ENCODE assay signal across 7 mouse cellular contexts in genomic region chr2:132285722-132286121, GRCm38 (mm10). TPM values are rescaled to one million over a fixed set of nuclear protein-coding genes. Genes with fewer than 3 reads are reported as not detected.
DNase-seq lines count a peak whose midpoint lies in the region; ATAC-seq and TF ChIP-seq lines count a peak whose summit lies in the region.
"Not testable (repeated sequence)": the region's sequence is repeated elsewhere in the genome, so short reads cannot be mapped to it uniquely, and the experiment has no call there.

No protein-coding gene starts in this region.

- TF ChIP-seq CTCF in heart, postnatal 0 days (IDR thresholded peaks at IDR 0.05; ENCODE audit: low read depth); kidney, postnatal 0 days (IDR thresholded peaks at IDR 0.05; ENCODE audit: low read depth): not testable (repeated sequence)

- not testable (repeated sequence) for H3K9ac ChIP-seq in ES-E14 (ENCODE audit: insufficient read depth, low read depth, low read length, poor library complexity, severe bottlenecking); heart, postnatal 0 days (replicated peaks; ENCODE audit: low read depth, low read length); kidney, postnatal 0 days (ENCODE audit: low read depth, low read length); lung, embryonic 15.5 days; midbrain, embryonic 11.5 days (ENCODE audit: low read length); stomach, embryonic 16.5 days (ENCODE audit: low read length)

- not testable (repeated sequence) for H3K4me2 ChIP-seq in heart, postnatal 0 days (ENCODE audit: low read depth, low read length); kidney, postnatal 0 days (ENCODE audit: low read length); lung, embryonic 15.5 days; midbrain, embryonic 11.5 days; stomach, embryonic 16.5 days (ENCODE audit: low read depth, low read length)

- not testable (repeated sequence) for ATAC-seq in heart, postnatal 0 days (ENCODE audit: insufficient read depth, low read depth); kidney, postnatal 0 days (replicated peaks; ENCODE audit: low FRiP score, low read depth); lung, embryonic 15.5 days (ENCODE audit: borderline replicate concordance, extremely low read depth, low FRiP score, low TSS enrichment); midbrain, embryonic 11.5 days (ENCODE audit: low FRiP score); stomach, embryonic 16.5 days (ENCODE audit: insufficient read depth, low FRiP score)

- peak overlapping the region; percentile 68 for H3K27ac ChIP-seq in ES-E14 (ENCODE audit: insufficient read depth, low read depth, low read length, poor library complexity, severe bottlenecking)
- H3K27ac ChIP-seq in heart, embryonic 10.5 days = peak overlapping the region; percentile 81; the same call in 1 of the 2 replicates
- H3K27ac ChIP-seq in heart, postnatal 0 days (ENCODE audit: low read depth) = peak overlapping the region; percentile 88
- H3K27ac ChIP-seq in kidney, postnatal 0 days = peak overlapping the region; percentile 72; the same call in 1 of the 2 replicates
- H3K27ac ChIP-seq in lung, embryonic 15.5 days = peak overlapping the region; percentile 80
- not testable (repeated sequence) for H3K27ac ChIP-seq in midbrain, embryonic 11.5 days (ENCODE audit: low read depth, low read length)
- H3K27ac ChIP-seq in stomach, embryonic 16.5 days (ENCODE audit: low read length) = 0 out of 2 replicates have a peak overlapping the region, but pooled peaks have one; percentile 58

- 94% methylated on average over 5 of the region's 5 CpGs for WGBS in heart, embryonic 10.5 days
- 90% methylated on average over 5 of the region's 5 CpGs for WGBS in heart, postnatal 0 days
- 88% methylated on average over 5 of the region's 5 CpGs for WGBS in kidney, postnatal 0 days
- 89% methylated on average over 5 of the region's 5 CpGs for WGBS in lung, embryonic 15.5 days
- 93% methylated on average over 5 of the region's 5 CpGs for WGBS in midbrain, embryonic 11.5 days
- WGBS in stomach, embryonic 16.5 days = 89% methylated on average over 5 of the region's 5 CpGs

- not testable (repeated sequence) for DNase-seq in ES-E14 (ENCODE audit: low read depth, low spot score); heart, embryonic 10.5 days (ENCODE audit: low spot score); heart, postnatal 0 days (ENCODE audit: low spot score); kidney, postnatal 0 days (ENCODE audit: low spot score)
- peak; percentile 76 for DNase-seq in midbrain, embryonic 11.5 days (ENCODE audit: low spot score, missing footprints)

- not testable (repeated sequence) for TF ChIP-seq EP300 in heart, postnatal 0 days (IDR thresholded peaks at IDR 0.05; ENCODE audit: low read depth)

- in situ Hi-C loops in ES-E14 (cut with MboI; ENCODE audit: low sequenced_read_pairs in 2 of 2, unreplicated experiment in 2 of 2) = not testable (repeated sequence)

- H3K4me3 ChIP-seq in ES-E14 (ENCODE audit: insufficient read depth in 1 of 2, low read depth in 1 of 2, low read length in 2 of 2, poor library complexity in 1 of 2, severe bottlenecking in 1 of 2); heart, embryonic 10.5 days; heart, postnatal 0 days (ENCODE audit: low read depth, low read length); kidney, postnatal 0 days (replicated peaks; ENCODE audit: low read depth, low read length); lung, embryonic 15.5 days; midbrain, embryonic 11.5 days (ENCODE audit: low read depth, low read length); stomach, embryonic 16.5 days (replicated peaks; ENCODE audit: low read length): not testable (repeated sequence)

- H3K9me3 ChIP-seq in ES-E14 (ENCODE audit: control insufficient read depth, insufficient read depth, low read depth, low read length); heart, embryonic 10.5 days; heart, postnatal 0 days (replicated peaks; ENCODE audit: control insufficient read depth, low read length); kidney, postnatal 0 days (replicated peaks; ENCODE audit: low read length); lung, embryonic 15.5 days; midbrain, embryonic 11.5 days (ENCODE audit: control insufficient read depth, low read length); stomach, embryonic 16.5 days (replicated peaks; ENCODE audit: control insufficient read depth, low read length): not testable (repeated sequence)

- not testable (repeated sequence) for H3K27me3 ChIP-seq in heart, embryonic 10.5 days (ENCODE audit: insufficient read depth, poor library complexity, severe bottlenecking); heart, postnatal 0 days (ENCODE audit: control insufficient read depth, insufficient read depth, low read length); kidney, postnatal 0 days (ENCODE audit: insufficient read depth, low read length); lung, embryonic 15.5 days; midbrain, embryonic 11.5 days (ENCODE audit: control insufficient read depth, insufficient read depth, low read length); stomach, embryonic 16.5 days (ENCODE audit: control insufficient read depth, insufficient read depth, low read length)

- peaks cover 9 to 15% of the 10 kb centered on the region in 2 experiments for H3K4me1 ChIP-seq in ES-E14 (ENCODE audit: control insufficient read depth in 2 of 2, insufficient read depth in 2 of 2, low read length in 2 of 2, poor library complexity in 1 of 2)
- peaks cover 46% of the 10 kb centered on the region for H3K4me1 ChIP-seq in heart, embryonic 10.5 days
- peaks cover 70% of the 10 kb centered on the region for H3K4me1 ChIP-seq in heart, postnatal 0 days (ENCODE audit: control insufficient read depth, insufficient read depth)
- peaks cover 24% of the 10 kb centered on the region for H3K4me1 ChIP-seq in kidney, postnatal 0 days (replicated peaks; ENCODE audit: insufficient read depth, low read length)
- peaks cover 45% of the 10 kb centered on the region for H3K4me1 ChIP-seq in lung, embryonic 15.5 days
- H3K4me1 ChIP-seq in midbrain, embryonic 11.5 days (ENCODE audit: control insufficient read depth, insufficient read depth, low read length) = peaks cover 22% of the 10 kb centered on the region
- H3K4me1 ChIP-seq in stomach, embryonic 16.5 days (ENCODE audit: control insufficient read depth, insufficient read depth, low read length) = peaks cover 36% of the 10 kb centered on the region

- H3K36me3 ChIP-seq in ES-E14 (ENCODE audit: control insufficient read depth, insufficient read depth, low read length, poor library complexity, severe bottlenecking); heart, embryonic 10.5 days; heart, postnatal 0 days (replicated peaks; ENCODE audit: control insufficient read depth, insufficient read depth, low read length); kidney, postnatal 0 days (ENCODE audit: insufficient read depth, low read length); lung, embryonic 15.5 days; midbrain, embryonic 11.5 days (ENCODE audit: control insufficient read depth, insufficient read depth, low read length); stomach, embryonic 16.5 days (ENCODE audit: control insufficient read depth, insufficient read depth, low read length): not testable (repeated sequence)

RNA-seq across cellular contexts. Expression of gene Cds2, which starts 22.8 kb away (rescaled TPM):
- 73.9 and 160 TPM in 2 replicates for total RNA-seq in ES-E14 (2012; rRNA removed)
- 20.0 and 20.4 TPM in 2 replicates for polyA plus RNA-seq in heart, embryonic 10.5 days (2016; fragmentation: Nextera tagmentation; extraction: Ambion mirVana)
- total RNA-seq in heart, postnatal 0 days (2014; rRNA removed; ENCODE audit: low replicate concordance) = 61.5 and 74.0 TPM in 2 replicates
- 22.6 and 26.7 TPM in 2 replicates for polyA plus RNA-seq in heart, postnatal 0 days (2015; fragmentation: Nextera tagmentation; extraction: Ambion mirVana)
- polyA plus RNA-seq in kidney, postnatal 0 days (2015; fragmentation: Nextera tagmentation; extraction: Ambion mirVana) = 19.5 and 24.0 TPM in 2 replicates
- 24.4 and 24.6 TPM in 2 replicates for polyA plus RNA-seq in lung, embryonic 15.5 days (2015; fragmentation: Nextera tagmentation; extraction: Ambion mirVana)
- 25.6 and 30.7 TPM in 2 replicates for polyA plus RNA-seq in midbrain, embryonic 11.5 days (2014; fragmentation: Nextera tagmentation; extraction: Ambion mirVana)
- polyA plus RNA-seq in stomach, embryonic 16.5 days (2015; fragmentation: Nextera tagmentation; extraction: Ambion mirVana) = 19.7 and 20.3 TPM in 2 replicates

RNA-seq across cellular contexts. Expression of gene Pcna, which starts 32.6 kb away (rescaled TPM):
- total RNA-seq in ES-E14 (2012; rRNA removed) = 296 and 370 TPM in 2 replicates
- 217 and 273 TPM in 2 replicates for polyA plus RNA-seq in heart, embryonic 10.5 days (2016; fragmentation: Nextera tagmentation; extraction: Ambion mirVana)
- total RNA-seq in heart, postnatal 0 days (2014; rRNA removed; ENCODE audit: low replicate concordance) = 142 and 167 TPM in 2 replicates
- 74.8 and 82.4 TPM in 2 replicates for polyA plus RNA-seq in heart, postnatal 0 days (2015; fragmentation: Nextera tagmentation; extraction: Ambion mirVana)
- polyA plus RNA-seq in kidney, postnatal 0 days (2015; fragmentation: Nextera tagmentation; extraction: Ambion mirVana) = 166 and 187 TPM in 2 replicates
- 284 and 298 TPM in 2 replicates for polyA plus RNA-seq in lung, embryonic 15.5 days (2015; fragmentation: Nextera tagmentation; extraction: Ambion mirVana)
- 405 and 408 TPM in 2 replicates for polyA plus RNA-seq in midbrain, embryonic 11.5 days (2014; fragmentation: Nextera tagmentation; extraction: Ambion mirVana)
- 197 and 208 TPM in 2 replicates for polyA plus RNA-seq in stomach, embryonic 16.5 days (2015; fragmentation: Nextera tagmentation; extraction: Ambion mirVana)

RNA-seq across cellular contexts. Expression of gene Tmem230, which starts 38.1 kb away (rescaled TPM):
- total RNA-seq in ES-E14 (2012; rRNA removed) = 31.8 and 36.0 TPM in 2 replicates
- polyA plus RNA-seq in heart, embryonic 10.5 days (2016; fragmentation: Nextera tagmentation; extraction: Ambion mirVana) = 39.4 TPM in 2 replicates
- total RNA-seq in heart, postnatal 0 days (2014; rRNA removed; ENCODE audit: low replicate concordance) = 32.5 and 46.1 TPM in 2 replicates
- 37.1 and 41.8 TPM in 2 replicates for polyA plus RNA-seq in heart, postnatal 0 days (2015; fragmentation: Nextera tagmentation; extraction: Ambion mirVana)
- polyA plus RNA-seq in kidney, postnatal 0 days (2015; fragmentation: Nextera tagmentation; extraction: Ambion mirVana) = 46.5 and 49.7 TPM in 2 replicates
- 43.6 and 46.2 TPM in 2 replicates for polyA plus RNA-seq in lung, embryonic 15.5 days (2015; fragmentation: Nextera tagmentation; extraction: Ambion mirVana)
- polyA plus RNA-seq in midbrain, embryonic 11.5 days (2014; fragmentation: Nextera tagmentation; extraction: Ambion mirVana) = 54.2 and 57.1 TPM in 2 replicates
- 38.2 and 40.6 TPM in 2 replicates for polyA plus RNA-seq in stomach, embryonic 16.5 days (2015; fragmentation: Nextera tagmentation; extraction: Ambion mirVana)
